Mouse (Mus musculus) NIH3T3 (cell line): ENCODE results near the gene Gm9999.
"Not testable (repeated sequence)": the region's sequence is repeated elsewhere in the genome, so short reads cannot be mapped to it uniquely, and the experiment has no call there.

ENCODE experiments used
- DNase-seq: peaks from one replicate; pipeline ENCODE4 v3.0.0-alpha.2; 2012; ENCODE audit warnings: low read depth

Gm9999 gene

GRCm38 (mm10) chr7:46983280-46983679 lies at the start of gene Gm9999:
Gene Gm9999, plus strand, starts transcription at chr7:46983580.
- no peak for DNase-seq

- DNase-seq, result no peak
Observed at GRCm38 (mm10) chr7:46934788-46935187, 48.6 kb upstream of the Gm9999 start.

GRCm38 (mm10) chr7:46935847-46936246 lies 47.5 kb upstream of the Gm9999 start:
- peak; percentile 70 for DNase-seq

GRCm38 (mm10) chr7:46957831-46958691 lies 25.3 kb upstream of the Gm9999 start, which contains the start of gene Uevld:
Gene Uevld, minus strand, starts transcription at chr7:46958527.
- DNase-seq, result peak; percentile 95

- DNase-seq, result no peak
Observed at GRCm38 (mm10) chr7:46958853-46959252, 24.5 kb upstream of the Gm9999 start.

GRCm38 (mm10) chr7:46960991-46961390 lies 22.4 kb upstream of the Gm9999 start:
- DNase-seq, result peak; percentile 19

- peak; percentile 82 for DNase-seq
Observed at GRCm38 (mm10) chr7:46962132-46962531, 21.2 kb upstream of the Gm9999 start.

- DNase-seq, result peak; percentile 87
Observed at GRCm38 (mm10) chr7:46962806-46963618, 20.4 kb upstream of the Gm9999 start.

GRCm38 (mm10) chr7:46964070-46964469 lies 19.3 kb upstream of the Gm9999 start:
- DNase-seq, result no peak

- DNase-seq, result no peak
Observed at GRCm38 (mm10) chr7:46969898-46970297, 13.5 kb upstream of the Gm9999 start.

- no peak for DNase-seq
Observed at GRCm38 (mm10) chr7:46974648-46975047, 8.7 kb upstream of the Gm9999 start.

- no peak for DNase-seq
Observed at GRCm38 (mm10) chr7:46975456-46975855, 7.9 kb upstream of the Gm9999 start.

- DNase-seq, result peak; percentile 43
Observed at GRCm38 (mm10) chr7:46985718-46986505, 2.5 kb downstream of the Gm9999 start.

- peak; percentile 6 for DNase-seq
Observed at GRCm38 (mm10) chr7:46986646-46987045, 3.3 kb downstream of the Gm9999 start.

- DNase-seq, result peak; percentile 8
Observed at GRCm38 (mm10) chr7:46987073-46987472, 3.7 kb downstream of the Gm9999 start.

- DNase-seq, result not testable (repeated sequence)
Observed at GRCm38 (mm10) chr7:46989387-46989786, 6.0 kb downstream of the Gm9999 start.

GRCm38 (mm10) chr7:46993079-46993478 lies 9.7 kb downstream of the Gm9999 start:
- no peak for DNase-seq

- no peak for DNase-seq
Observed at GRCm38 (mm10) chr7:46995558-46995957, 12.2 kb downstream of the Gm9999 start.

- DNase-seq, result no peak
Observed at GRCm38 (mm10) chr7:46997008-46997407, 13.6 kb downstream of the Gm9999 start.

- DNase-seq, result no peak
Observed at GRCm38 (mm10) chr7:46997644-46998395, 14.4 kb downstream of the Gm9999 start.

- DNase-seq, result no peak
Observed at GRCm38 (mm10) chr7:46998942-46999341, 15.6 kb downstream of the Gm9999 start.
